Mouse (Mus musculus): ENCODE results near the gene Ccnt1. TPM values are rescaled to one million over a fixed set of nuclear protein-coding genes. Genes with fewer than 3 reads are reported as not detected.

Ccnt1 gene
- polyA plus RNA-seq, 1 experiment: 66.8 TPM

DNA sequence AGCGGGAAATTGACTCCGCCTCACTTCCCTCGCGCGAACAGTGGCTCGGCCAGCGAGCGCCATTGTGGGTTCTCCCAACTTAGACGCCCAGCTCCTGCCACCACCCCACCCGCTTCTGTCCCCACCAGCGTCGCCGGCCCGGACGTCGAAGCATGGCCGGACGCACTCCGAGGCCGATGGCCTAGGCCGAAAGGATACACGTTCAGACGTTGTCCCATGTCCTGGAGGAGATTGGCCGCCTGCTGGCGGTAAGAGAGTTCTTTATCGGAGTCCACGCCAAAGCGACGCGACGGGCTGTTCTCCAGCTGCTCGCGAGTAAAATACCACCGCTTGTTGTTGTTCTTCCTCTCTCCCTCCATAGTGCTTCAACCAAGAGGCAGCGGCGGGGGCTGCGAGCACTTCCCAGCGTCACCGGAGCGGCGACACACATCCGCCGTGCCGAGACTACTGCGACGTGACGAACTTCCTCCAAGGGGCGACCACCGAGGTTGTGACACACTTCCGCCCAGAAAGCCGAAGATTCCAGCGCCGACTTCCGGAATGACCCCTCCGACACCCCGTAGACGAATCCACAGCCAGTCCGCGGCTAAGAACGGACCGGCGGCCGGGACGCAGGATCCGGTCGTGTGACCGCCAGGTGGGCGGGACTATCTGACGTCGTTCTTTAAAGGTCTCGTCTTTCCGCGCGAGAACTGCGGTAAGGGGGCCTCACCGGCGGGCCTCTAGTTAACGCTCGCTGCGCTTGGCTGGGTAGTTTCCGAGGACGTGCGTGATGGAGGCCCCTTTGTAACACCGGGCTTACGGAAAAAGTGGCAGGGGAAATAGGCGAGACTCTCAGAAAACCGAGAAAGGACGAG is 3.2 kb downstream of the Ccnt1 start:
- Histone ChIP-seq H3K9ac (ENCODE audit: low read depth, poor library complexity, severe bottlenecking) (peak overlapping the region; percentile 86), H3K27ac (ENCODE audit: insufficient read depth, low read length) (peak overlapping the region; percentile 76), H3K36me3 (ENCODE audit: control insufficient read depth, insufficient read depth, low read length, poor library complexity, severe bottlenecking) (peaks cover 24% of the 10 kb centered on the region), H3K9me3 (replicated peaks; ENCODE audit: control insufficient read depth, insufficient read depth, low read length, poor library complexity, severe bottlenecking) (no peaks in the 10 kb centered on the region), H3K4me1 (ENCODE audit: control insufficient read depth, insufficient read depth, low read length) (no peaks in the 10 kb centered on the region), H3K4me3 (ENCODE audit: low read depth, low read length) (peak overlapping the region; percentile 97), H3K27me3 (ENCODE audit: control insufficient read depth, insufficient read depth, low read length, poor library complexity, severe bottlenecking) (no peaks in the 10 kb centered on the region)
- TF ChIP-seq POLR2A (IDR thresholded peaks at IDR 0.05; ENCODE audit: insufficient read depth, low read length) (peak; percentile 93), EP300 (IDR thresholded peaks at IDR 0.05; ENCODE audit: insufficient read depth, low read depth, low read length) (peak; percentile 42; the same call in 1 of the 2 replicates), CTCF (IDR thresholded peaks at IDR 0.05; ENCODE audit: low read depth, low read length) (no peak)

GRCm38 (mm10) chr15:98566973-98567277 is 3.8 kb downstream of the Ccnt1 start:
- Histone ChIP-seq H3K27me3 (ENCODE audit: control insufficient read depth, insufficient read depth, low read length, poor library complexity, severe bottlenecking) (no peaks in the 10 kb centered on the region), H3K36me3 (ENCODE audit: control insufficient read depth, insufficient read depth, low read length, poor library complexity, severe bottlenecking) (peaks cover 24% of the 10 kb centered on the region), H3K27ac (ENCODE audit: insufficient read depth, low read length) (peak overlapping the region; percentile 45), H3K4me3 (ENCODE audit: low read depth, low read length) (peak overlapping the region; percentile 75), H3K4me1 (ENCODE audit: control insufficient read depth, insufficient read depth, low read length) (no peaks in the 10 kb centered on the region), H3K9ac (ENCODE audit: low read depth, poor library complexity, severe bottlenecking) (peak overlapping the region; percentile 76), H3K9me3 (replicated peaks; ENCODE audit: control insufficient read depth, insufficient read depth, low read length, poor library complexity, severe bottlenecking) (no peaks in the 10 kb centered on the region)
- no peak for TF ChIP-seq POLR2A (IDR thresholded peaks at IDR 0.05; ENCODE audit: insufficient read depth, low read length)
- TF ChIP-seq CTCF (IDR thresholded peaks at IDR 0.05; ENCODE audit: low read depth, low read length): no peak
- TF ChIP-seq EP300 (IDR thresholded peaks at IDR 0.05; ENCODE audit: insufficient read depth, low read depth, low read length): no peak

DNA sequence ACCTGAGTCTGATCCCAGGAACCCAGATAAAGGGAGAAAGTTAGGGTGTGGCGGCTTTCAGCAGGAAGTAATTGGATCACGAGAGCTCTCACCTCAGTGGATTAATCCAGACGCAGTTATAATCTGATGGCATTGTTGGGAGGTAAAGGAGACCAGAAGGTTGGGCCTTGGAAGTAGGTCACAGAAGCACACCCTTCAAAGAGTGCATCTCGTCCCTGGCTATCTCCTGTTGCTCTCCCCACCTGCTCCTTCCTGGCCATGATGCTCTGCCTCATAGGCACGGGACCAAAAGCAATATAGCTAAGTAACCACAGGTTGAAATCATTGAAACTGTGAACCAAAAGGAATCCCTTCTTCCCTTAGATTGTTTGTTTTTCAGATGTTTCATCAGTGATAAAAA is 13.5 kb downstream of the Ccnt1 start:
- no peaks in the 10 kb centered on the region for H3K27me3 ChIP-seq (ENCODE audit: control insufficient read depth, insufficient read depth, low read length, poor library complexity, severe bottlenecking)
- no peak overlapping the region for H3K9ac ChIP-seq (ENCODE audit: low read depth, poor library complexity, severe bottlenecking)
- peaks cover 51% of the 10 kb centered on the region for H3K36me3 ChIP-seq (ENCODE audit: control insufficient read depth, insufficient read depth, low read length, poor library complexity, severe bottlenecking)
- H3K4me3 ChIP-seq (ENCODE audit: low read depth, low read length): no peak overlapping the region
- no peak overlapping the region for H3K27ac ChIP-seq (ENCODE audit: insufficient read depth, low read length)
- H3K4me1 ChIP-seq (ENCODE audit: control insufficient read depth, insufficient read depth, low read length): no peaks in the 10 kb centered on the region
- H3K9me3 ChIP-seq (replicated peaks; ENCODE audit: control insufficient read depth, insufficient read depth, low read length, poor library complexity, severe bottlenecking): no peaks in the 10 kb centered on the region
- TF ChIP-seq CTCF (IDR thresholded peaks at IDR 0.05; ENCODE audit: low read depth, low read length): no peak
- TF ChIP-seq POLR2A (IDR thresholded peaks at IDR 0.05; ENCODE audit: insufficient read depth, low read length): no peak
- no peak for TF ChIP-seq EP300 (IDR thresholded peaks at IDR 0.05; ENCODE audit: insufficient read depth, low read depth, low read length)

GRCm38 (mm10) chr15:98555881-98556280 is 14.8 kb downstream of the Ccnt1 start:
- Histone ChIP-seq H3K9ac (ENCODE audit: low read depth, poor library complexity, severe bottlenecking) (no peak overlapping the region), H3K9me3 (replicated peaks; ENCODE audit: control insufficient read depth, insufficient read depth, low read length, poor library complexity, severe bottlenecking) (no peaks in the 10 kb centered on the region), H3K36me3 (ENCODE audit: control insufficient read depth, insufficient read depth, low read length, poor library complexity, severe bottlenecking) (peaks cover 58% of the 10 kb centered on the region), H3K4me1 (ENCODE audit: control insufficient read depth, insufficient read depth, low read length) (no peaks in the 10 kb centered on the region), H3K27me3 (ENCODE audit: control insufficient read depth, insufficient read depth, low read length, poor library complexity, severe bottlenecking) (no peaks in the 10 kb centered on the region), H3K4me3 (ENCODE audit: low read depth, low read length) (no peak overlapping the region), H3K27ac (ENCODE audit: insufficient read depth, low read length) (no peak overlapping the region)
- no peak for TF ChIP-seq CTCF (IDR thresholded peaks at IDR 0.05; ENCODE audit: low read depth, low read length)
- TF ChIP-seq EP300 (IDR thresholded peaks at IDR 0.05; ENCODE audit: insufficient read depth, low read depth, low read length): no peak
- no peak for TF ChIP-seq POLR2A (IDR thresholded peaks at IDR 0.05; ENCODE audit: insufficient read depth, low read length)

- Histone ChIP-seq H3K27ac (ENCODE audit: insufficient read depth, low read length) (no peak overlapping the region), H3K36me3 (ENCODE audit: control insufficient read depth, insufficient read depth, low read length, poor library complexity, severe bottlenecking) (peaks cover 54% of the 10 kb centered on the region), H3K9ac (ENCODE audit: low read depth, poor library complexity, severe bottlenecking) (no peak overlapping the region), H3K4me3 (ENCODE audit: low read depth, low read length) (no peak overlapping the region), H3K9me3 (replicated peaks; ENCODE audit: control insufficient read depth, insufficient read depth, low read length, poor library complexity, severe bottlenecking) (no peaks in the 10 kb centered on the region), H3K4me1 (ENCODE audit: control insufficient read depth, insufficient read depth, low read length) (no peaks in the 10 kb centered on the region), H3K27me3 (ENCODE audit: control insufficient read depth, insufficient read depth, low read length, poor library complexity, severe bottlenecking) (no peaks in the 10 kb centered on the region)
- TF ChIP-seq EP300 (IDR thresholded peaks at IDR 0.05; ENCODE audit: insufficient read depth, low read depth, low read length) (no peak), POLR2A (IDR thresholded peaks at IDR 0.05; ENCODE audit: insufficient read depth, low read length) (no peak), CTCF (IDR thresholded peaks at IDR 0.05; ENCODE audit: low read depth, low read length) (no peak)
These were observed 18.0 kb downstream of the Ccnt1 start for GRCm38 (mm10) chr15:98552758-98553157.

GRCm38 (mm10) chr15:98546843-98547242 is 23.9 kb downstream of the Ccnt1 start:
- Histone ChIP-seq H3K9ac (ENCODE audit: low read depth, poor library complexity, severe bottlenecking) (no peak overlapping the region), H3K4me3 (ENCODE audit: low read depth, low read length) (no peak overlapping the region), H3K27ac (ENCODE audit: insufficient read depth, low read length) (no peak overlapping the region), H3K4me1 (ENCODE audit: control insufficient read depth, insufficient read depth, low read length) (no peaks in the 10 kb centered on the region), H3K27me3 (ENCODE audit: control insufficient read depth, insufficient read depth, low read length, poor library complexity, severe bottlenecking) (no peaks in the 10 kb centered on the region), H3K9me3 (replicated peaks; ENCODE audit: control insufficient read depth, insufficient read depth, low read length, poor library complexity, severe bottlenecking) (no peaks in the 10 kb centered on the region), H3K36me3 (ENCODE audit: control insufficient read depth, insufficient read depth, low read length, poor library complexity, severe bottlenecking) (peaks cover 68% of the 10 kb centered on the region)
- TF ChIP-seq EP300 (IDR thresholded peaks at IDR 0.05; ENCODE audit: insufficient read depth, low read depth, low read length) (no peak), CTCF (IDR thresholded peaks at IDR 0.05; ENCODE audit: low read depth, low read length) (no peak), POLR2A (IDR thresholded peaks at IDR 0.05; ENCODE audit: insufficient read depth, low read length) (no peak)

All from ES-Bruce4 (cell line).